Mouse (Mus musculus) liver, embryonic 14.5 days (tissue): ENCODE measurements around the gene Atcay. TPM values are rescaled to one million over a fixed set of nuclear protein-coding genes. Genes with fewer than 3 reads are reported as not detected.
A peak's percentile ranks its signal among the peaks of the same experiment; 100 is the strongest.

ENCODE experiments used
- ATAC-seq: fragments of 200-750 bp; cut with Nextera tagmentation; 2 replicates; pipeline ENCODE4 v1.8.0; 2017; ENCODE audit warnings: moderate number of reproducible peaks, mild to moderate bottlenecking, moderate library complexity; ENCODE audit not compliant: insufficient read depth
- DNase-seq, 3 experiments: peaks; one replicate each; pipeline ENCODE4 v3.0.0-alpha.2; 2012 to 2013; ENCODE audit warnings: low read depth in 3 of 3, low spot score in 3 of 3
- H3K27ac ChIP-seq: fragments of 300-500 bp; sonication (generic); 2 replicates; pipeline ENCODE4 v1.5.1; 2014; ENCODE audit warnings: moderate library complexity, mild to moderate bottlenecking, control low read depth, inconsistent platforms
- H3K27me3 ChIP-seq: fragments of 300-500 bp; sonication (generic); 2 replicates; pipeline ENCODE4 v1.6.1; 2014; ENCODE audit warnings: mild to moderate bottlenecking, low read length, moderate library complexity; ENCODE audit not compliant: control insufficient read depth, insufficient read depth
- H3K36me3 ChIP-seq: fragments of 300-500 bp; sonication (generic); replicated peaks from 2 replicates; pipeline ENCODE4 v1.6.1; 2014; ENCODE audit warnings: low read depth; ENCODE audit not compliant: control insufficient read depth, insufficient read depth
- H3K4me1 ChIP-seq, 2 experiments: fragments of 200-500 bp in 1 of 2; fragments of 300-500 bp in 1 of 2; sonication (generic) in 1 of 2; replicated peaks; 2 replicates each; pipeline ENCODE4 v1.6.1; 2012 to 2014; ENCODE audit warnings: antibody characterized with exemption in 1 of 2, inconsistent platforms in 1 of 2, low read length in 1 of 2; ENCODE audit not compliant: control insufficient read depth in 2 of 2, insufficient read depth in 2 of 2
- H3K4me2 ChIP-seq: fragments of 300-500 bp; sonication (generic); 2 replicates; pipeline ENCODE4 v1.6.1; 2014; ENCODE audit warnings: low read depth, mild to moderate bottlenecking, control low read depth, moderate library complexity
- H3K4me3 ChIP-seq, 2 experiments: fragments of 200-500 bp in 1 of 2; fragments of 300-500 bp in 1 of 2; sonication (generic) in 1 of 2; 2 replicates each; pipeline ENCODE4 v1.5.1; 2012 to 2014; ENCODE audit warnings: low read depth in 2 of 2, low read length in 2 of 2, mild to moderate bottlenecking in 2 of 2, control low read depth in 1 of 2, inconsistent platforms in 1 of 2, moderate library complexity in 1 of 2; ENCODE audit not compliant: insufficient read depth in 1 of 2
- H3K9ac ChIP-seq: fragments of 300-500 bp; sonication (generic); replicated peaks from 2 replicates; pipeline ENCODE4 v1.6.1; 2014; ENCODE audit warnings: mild to moderate bottlenecking, control low read depth, moderate library complexity
- H3K9me3 ChIP-seq: fragments of 300-500 bp; sonication (generic); 2 replicates; pipeline ENCODE4 v1.6.1; 2016; ENCODE audit warnings: low read length, mixed read lengths; ENCODE audit not compliant: control insufficient read depth
- CTCF ChIP-seq: IDR thresholded peaks from 2 replicates; pipeline ENCODE4 v1.5.1; 2016; ENCODE audit warnings: antibody characterized with exemption, low read depth, control low read depth
- EP300 ChIP-seq: IDR thresholded peaks from 2 replicates; pipeline ENCODE4 v1.6.1; 2016; ENCODE audit warnings: antibody characterized with exemption, low read depth
- WGBS: fragments of 180-500 bp; shearing (Covaris S2); extraction: QIAGEN DNeasy Blood & Tissue Kit; methylation state at CpG from one replicate; pipeline ENCODE4 v1.1.7; 2014; ENCODE audit not compliant: insufficient replicate concordance; 5-methylcytosine and 5-hydroxymethylcytosine counted together
- microRNA-seq: library from miRNA; unstranded; fragments of <30 nt; microRNA quantifications from one replicate; pipeline ENCODE4, GENCODE M21; 2016
- polyA plus RNA-seq, 2 experiments: library from polyadenylated mRNA; depleted of rRNA in 1 of 2; stranded (reverse) in 1 of 2; unstranded in 1 of 2; fragments of >200 nt; fragmentation: Nextera tagmentation in 1 of 2; extraction: Ambion mirVana in 1 of 2; gene quantifications; 2 replicates each; pipeline versions ENCODE4 v1.2.1 to v1.2.3; 2012 to 2014

The Atcay gene
- polyA plus RNA-seq, 2 experiments = 0.01 TPM; not detected in 1

GRCm38 (mm10) chr10:81167200-81168086 lies 63.2 kb downstream of the Atcay start, which contains the start of gene Pias4:
TSS of gene Pias4 (minus strand) at chr10:81167923.
- no peaks in the 10 kb centered on the region for H3K9me3 ChIP-seq
- under 1% methylated on average over 63 of the region's 64 CpGs for WGBS
- H3K4me1 ChIP-seq = peaks cover 6 to 15% of the 10 kb centered on the region in 2 experiments
- H3K4me2 ChIP-seq = peak within 1 kb of the TSS; percentile 99
- TF ChIP-seq EP300 (no peak), CTCF (no peak)
- no peaks in the 10 kb centered on the region; the same call in none of the 2 replicates for H3K36me3 ChIP-seq
- H3K9ac ChIP-seq = peak within 1 kb of the TSS; percentile 89
- peak within 1 kb of the TSS; percentile 83 to 93 for H3K4me3 ChIP-seq
- DNase-seq = peak; percentile 99
- peak; percentile 84 for ATAC-seq
- peak within 1 kb of the TSS; percentile 93 for H3K27ac ChIP-seq
- no peaks in the 10 kb centered on the region for H3K27me3 ChIP-seq

- H3K4me3 ChIP-seq = no peak overlapping the region
- TF ChIP-seq EP300 = no peak
- TF ChIP-seq CTCF = no peak
- H3K4me1 ChIP-seq = peaks cover 6 to 17% of the 10 kb centered on the region in 2 experiments
- no peaks in the 10 kb centered on the region for H3K27me3 ChIP-seq
- DNase-seq (no peak), ATAC-seq (no peak)
- no peak overlapping the region for H3K4me2 ChIP-seq
- H3K36me3 ChIP-seq = peaks cover 6% of the 10 kb centered on the region
- H3K9ac ChIP-seq = no peak overlapping the region
- WGBS = 78% methylated on average over 8 of the region's 8 CpGs
- no peak overlapping the region for H3K27ac ChIP-seq
- no peaks in the 10 kb centered on the region for H3K9me3 ChIP-seq
These were observed 65.5 kb downstream of the Atcay start for GRCm38 (mm10) chr10:81165118-81165517.

GRCm38 (mm10) chr10:81162318-81162652 lies 68.3 kb downstream of the Atcay start:
- H3K4me1 ChIP-seq = peaks cover 0 to 8% of the 10 kb centered on the region in 2 experiments; a peak in 3 of 4 replicates
- H3K4me2 ChIP-seq = no peak overlapping the region
- DNase-seq (no peak), ATAC-seq (0 out of 2 replicates have a peak, but pooled peaks have one; percentile 14)
- TF ChIP-seq EP300 (no peak), CTCF (no peak)
- H3K4me3 ChIP-seq = no peak overlapping the region
- H3K27me3 ChIP-seq = no peaks in the 10 kb centered on the region
- H3K9me3 ChIP-seq = no peaks in the 10 kb centered on the region
- WGBS = 21% methylated on average over 2 of the region's 2 CpGs
- H3K9ac ChIP-seq = no peak overlapping the region
- peaks cover 15% of the 10 kb centered on the region for H3K36me3 ChIP-seq
- no peak overlapping the region for H3K27ac ChIP-seq

- DNase-seq = no peak
- 67% methylated on average over 8 of the region's 8 CpGs for WGBS
- Histone ChIP-seq H3K4me3 (no peak overlapping the region), H3K9ac (no peak overlapping the region), H3K4me1 (peaks cover 0 to 7% of the 10 kb centered on the region in 2 experiments; a peak in 3 of 4 replicates), H3K4me2 (no peak overlapping the region), H3K27ac (no peak overlapping the region), H3K27me3 (no peaks in the 10 kb centered on the region), H3K36me3 (peaks cover 20% of the 10 kb centered on the region), H3K9me3 (no peaks in the 10 kb centered on the region)
- TF ChIP-seq CTCF (no peak), EP300 (no peak)
- ATAC-seq = 0 out of 2 replicates have a peak, but pooled peaks have one; percentile 3
These were observed 68.9 kb downstream of the Atcay start for GRCm38 (mm10) chr10:81161602-81162317.

GRCm38 (mm10) chr10:81154736-81155135 lies 75.9 kb downstream of the Atcay start:
- H3K27me3 ChIP-seq = no peaks in the 10 kb centered on the region
- DNase-seq (no peak), ATAC-seq (no peak)
- H3K36me3 ChIP-seq = peaks cover 60% of the 10 kb centered on the region
- peaks cover 0 to 3% of the 10 kb centered on the region in 2 experiments; a peak in 1 of 4 replicates for H3K4me1 ChIP-seq
- H3K9ac ChIP-seq = no peak overlapping the region
- H3K9me3 ChIP-seq = no peaks in the 10 kb centered on the region
- TF ChIP-seq CTCF = no peak
- no peak for TF ChIP-seq EP300
- 77% methylated on average over 6 of the region's 6 CpGs for WGBS
- H3K4me3 ChIP-seq = no peak overlapping the region
- H3K27ac ChIP-seq = no peak overlapping the region
- no peak overlapping the region for H3K4me2 ChIP-seq

Small RNA genes within 50 kb of the gene (microRNA-seq; reads per million reads assigned to microRNA genes)
- 8.5 reads per million, percentile 17 among the genes with 10 or more reads in this experiment for gene Mir3057

Other genes starting within 250 kb of the Atcay start
Only the 30 nearest of the 31 such genes appear.
- 0.19 and 0.25 TPM in 2 replicates for gene Gng7, start 215.9 kb downstream of the Atcay start, polyA plus RNA-seq (2012; rRNA removed)
- gene Gng7, start 215.9 kb downstream of the Atcay start, polyA plus RNA-seq (2014; fragmentation: Nextera tagmentation; extraction: Ambion mirVana) = 0.23 and 0.33 TPM in 2 replicates
- gene Diras1, start 205.2 kb downstream of the Atcay start, polyA plus RNA-seq (2012; rRNA removed) = 0.05 TPM in 1 of 2 replicates, not detected in the other
- gene Diras1, start 205.2 kb downstream of the Atcay start, polyA plus RNA-seq (2014; fragmentation: Nextera tagmentation; extraction: Ambion mirVana) = not detected in 2 replicates
- gene Slc39a3, start 193.4 kb downstream of the Atcay start, polyA plus RNA-seq (2012; rRNA removed) = 4.2 and 4.4 TPM in 2 replicates
- gene Slc39a3, start 193.4 kb downstream of the Atcay start, polyA plus RNA-seq (2014; fragmentation: Nextera tagmentation; extraction: Ambion mirVana) = 2.7 and 3.2 TPM in 2 replicates
- 38.4 and 43.6 TPM in 2 replicates for gene Sgta, start 170.7 kb downstream of the Atcay start, polyA plus RNA-seq (2012; rRNA removed)
- 43.8 and 48.0 TPM in 2 replicates for gene Sgta, start 170.7 kb downstream of the Atcay start, polyA plus RNA-seq (2014; fragmentation: Nextera tagmentation; extraction: Ambion mirVana)
- gene Thop1, start 160.8 kb downstream of the Atcay start, polyA plus RNA-seq (2012; rRNA removed) = 20.5 and 21.7 TPM in 2 replicates
- 15.0 and 17.7 TPM in 2 replicates for gene Thop1, start 160.8 kb downstream of the Atcay start, polyA plus RNA-seq (2014; fragmentation: Nextera tagmentation; extraction: Ambion mirVana)
- gene Creb3l3, start 132.0 kb downstream of the Atcay start, polyA plus RNA-seq (2012; rRNA removed) = 10.9 and 11.0 TPM in 2 replicates
- gene Creb3l3, start 132.0 kb downstream of the Atcay start, polyA plus RNA-seq (2014; fragmentation: Nextera tagmentation; extraction: Ambion mirVana) = 16.8 and 20.1 TPM in 2 replicates
- 56.0 and 60.3 TPM in 2 replicates for gene Map2k2, start 124.9 kb downstream of the Atcay start, polyA plus RNA-seq (2012; rRNA removed)
- 90.0 and 98.9 TPM in 2 replicates for gene Map2k2, start 124.9 kb downstream of the Atcay start, polyA plus RNA-seq (2014; fragmentation: Nextera tagmentation; extraction: Ambion mirVana)
- gene Zbtb7a, start 95.6 kb downstream of the Atcay start, polyA plus RNA-seq (2012; rRNA removed) = 15.2 and 16.3 TPM in 2 replicates
- gene Zbtb7a, start 95.6 kb downstream of the Atcay start, polyA plus RNA-seq (2014; fragmentation: Nextera tagmentation; extraction: Ambion mirVana) = 25.1 and 30.8 TPM in 2 replicates
- 11.2 and 13.2 TPM in 2 replicates for gene Pias4, start 62.9 kb downstream of the Atcay start, polyA plus RNA-seq (2012; rRNA removed)
- gene Pias4, start 62.9 kb downstream of the Atcay start, polyA plus RNA-seq (2014; fragmentation: Nextera tagmentation; extraction: Ambion mirVana) = 14.9 and 19.0 TPM in 2 replicates
- gene Eef2, start 54.2 kb downstream of the Atcay start, polyA plus RNA-seq (2012; rRNA removed) = 476 and 570 TPM in 2 replicates
- 233 and 270 TPM in 2 replicates for gene Eef2, start 54.2 kb downstream of the Atcay start, polyA plus RNA-seq (2014; fragmentation: Nextera tagmentation; extraction: Ambion mirVana)
- gene Dapk3, start 47.8 kb downstream of the Atcay start, polyA plus RNA-seq (2012; rRNA removed) = 16.6 and 17.6 TPM in 2 replicates
- gene Dapk3, start 47.8 kb downstream of the Atcay start, polyA plus RNA-seq (2014; fragmentation: Nextera tagmentation; extraction: Ambion mirVana) = 13.0 and 16.5 TPM in 2 replicates
- not detected in 2 replicates for gene 4930442H23Rik, start 47.0 kb downstream of the Atcay start, polyA plus RNA-seq (2012; rRNA removed)
- not detected in 2 replicates for gene 4930442H23Rik, start 47.0 kb downstream of the Atcay start, polyA plus RNA-seq (2014; fragmentation: Nextera tagmentation; extraction: Ambion mirVana)
- not detected in 2 replicates for gene Nmrk2, start 28.8 kb downstream of the Atcay start, polyA plus RNA-seq (2012; rRNA removed)
- not detected in 2 replicates for gene Nmrk2, start 28.8 kb downstream of the Atcay start, polyA plus RNA-seq (2014; fragmentation: Nextera tagmentation; extraction: Ambion mirVana)
- 0.39 and 0.46 TPM in 2 replicates for gene Zfr2, start 2.3 kb upstream of the Atcay start, polyA plus RNA-seq (2012; rRNA removed)
- gene Zfr2, start 2.3 kb upstream of the Atcay start, polyA plus RNA-seq (2014; fragmentation: Nextera tagmentation; extraction: Ambion mirVana) = 0.21 and 0.38 TPM in 2 replicates
- 0.74 and 1.1 TPM in 2 replicates for gene Matk, start 22.1 kb upstream of the Atcay start, polyA plus RNA-seq (2012; rRNA removed)
- gene Matk, start 22.1 kb upstream of the Atcay start, polyA plus RNA-seq (2014; fragmentation: Nextera tagmentation; extraction: Ambion mirVana) = 1.3 and 1.6 TPM in 2 replicates
- gene Mrpl54, start 36.1 kb upstream of the Atcay start, polyA plus RNA-seq (2012; rRNA removed) = 42.8 and 49.9 TPM in 2 replicates
- 113 and 120 TPM in 2 replicates for gene Mrpl54, start 36.1 kb upstream of the Atcay start, polyA plus RNA-seq (2014; fragmentation: Nextera tagmentation; extraction: Ambion mirVana)
- 14.3 and 14.6 TPM in 2 replicates for gene Apba3, start 36.1 kb upstream of the Atcay start, polyA plus RNA-seq (2012; rRNA removed)
- 15.7 and 16.1 TPM in 2 replicates for gene Apba3, start 36.1 kb upstream of the Atcay start, polyA plus RNA-seq (2014; fragmentation: Nextera tagmentation; extraction: Ambion mirVana)
- 0.38 and 0.40 TPM in 2 replicates for gene Tjp3, start 60.7 kb upstream of the Atcay start, polyA plus RNA-seq (2012; rRNA removed)
- 0.20 and 0.37 TPM in 2 replicates for gene Tjp3, start 60.7 kb upstream of the Atcay start, polyA plus RNA-seq (2014; fragmentation: Nextera tagmentation; extraction: Ambion mirVana)
- 12.8 and 13.1 TPM in 2 replicates for gene Pip5k1c, start 62.1 kb upstream of the Atcay start, polyA plus RNA-seq (2012; rRNA removed)
- gene Pip5k1c, start 62.1 kb upstream of the Atcay start, polyA plus RNA-seq (2014; fragmentation: Nextera tagmentation; extraction: Ambion mirVana) = 10.5 and 12.5 TPM in 2 replicates
- 20.8 and 24.3 TPM in 2 replicates for gene Cactin, start 90.3 kb upstream of the Atcay start, polyA plus RNA-seq (2012; rRNA removed)
- gene Cactin, start 90.3 kb upstream of the Atcay start, polyA plus RNA-seq (2014; fragmentation: Nextera tagmentation; extraction: Ambion mirVana) = 12.1 and 16.6 TPM in 2 replicates
- gene Tbxa2r, start 97.9 kb upstream of the Atcay start, polyA plus RNA-seq (2012; rRNA removed) = 2.4 and 3.1 TPM in 2 replicates
- gene Tbxa2r, start 97.9 kb upstream of the Atcay start, polyA plus RNA-seq (2014; fragmentation: Nextera tagmentation; extraction: Ambion mirVana) = 1.9 and 3.3 TPM in 2 replicates
- gene Gipc3, start 112.4 kb upstream of the Atcay start, polyA plus RNA-seq (2012; rRNA removed) = 0.01 TPM in 2 replicates
- gene Gipc3, start 112.4 kb upstream of the Atcay start, polyA plus RNA-seq (2014; fragmentation: Nextera tagmentation; extraction: Ambion mirVana) = not detected in 2 replicates
- gene Hmg20b, start 119.6 kb upstream of the Atcay start, polyA plus RNA-seq (2012; rRNA removed) = 20.6 and 24.9 TPM in 2 replicates
- 20.3 and 23.7 TPM in 2 replicates for gene Hmg20b, start 119.6 kb upstream of the Atcay start, polyA plus RNA-seq (2014; fragmentation: Nextera tagmentation; extraction: Ambion mirVana)
- gene Mfsd12, start 126.7 kb upstream of the Atcay start, polyA plus RNA-seq (2012; rRNA removed) = 8.4 and 9.3 TPM in 2 replicates
- 6.1 and 8.3 TPM in 2 replicates for gene Mfsd12, start 126.7 kb upstream of the Atcay start, polyA plus RNA-seq (2014; fragmentation: Nextera tagmentation; extraction: Ambion mirVana)
- gene 4930404N11Rik, start 135.0 kb upstream of the Atcay start, polyA plus RNA-seq (2012; rRNA removed) = 0.55 and 0.78 TPM in 2 replicates
- gene 4930404N11Rik, start 135.0 kb upstream of the Atcay start, polyA plus RNA-seq (2014; fragmentation: Nextera tagmentation; extraction: Ambion mirVana) = 0.44 and 0.60 TPM in 2 replicates
- gene Fzr1, start 147.7 kb upstream of the Atcay start, polyA plus RNA-seq (2012; rRNA removed) = 73.1 and 86.2 TPM in 2 replicates
- 80.5 and 85.2 TPM in 2 replicates for gene Fzr1, start 147.7 kb upstream of the Atcay start, polyA plus RNA-seq (2014; fragmentation: Nextera tagmentation; extraction: Ambion mirVana)
- 29.8 and 32.2 TPM in 2 replicates for gene Dohh, start 153.6 kb upstream of the Atcay start, polyA plus RNA-seq (2012; rRNA removed)
- gene Dohh, start 153.6 kb upstream of the Atcay start, polyA plus RNA-seq (2014; fragmentation: Nextera tagmentation; extraction: Ambion mirVana) = 35.0 and 39.7 TPM in 2 replicates
- 1.0 and 1.7 TPM in 2 replicates for gene Gm48551, start 153.6 kb upstream of the Atcay start, polyA plus RNA-seq (2012; rRNA removed)
- gene Gm48551, start 153.6 kb upstream of the Atcay start, polyA plus RNA-seq (2014; fragmentation: Nextera tagmentation; extraction: Ambion mirVana) = 0.37 and 0.47 TPM in 2 replicates
- gene Gm48552, start 158.2 kb upstream of the Atcay start, polyA plus RNA-seq (2012; rRNA removed) = 0.78 and 0.90 TPM in 2 replicates
- gene Gm48552, start 158.2 kb upstream of the Atcay start, polyA plus RNA-seq (2014; fragmentation: Nextera tagmentation; extraction: Ambion mirVana) = 0.21 and 0.36 TPM in 2 replicates
- gene Smim24, start 162.2 kb upstream of the Atcay start, polyA plus RNA-seq (2012; rRNA removed) = 1.6 and 1.9 TPM in 2 replicates
- gene Smim24, start 162.2 kb upstream of the Atcay start, polyA plus RNA-seq (2014; fragmentation: Nextera tagmentation; extraction: Ambion mirVana) = 1.7 and 1.8 TPM in 2 replicates